Mouse (Mus musculus): Measurements from ENCODE around the gene Tbc1d5. TPM values are rescaled to one million over a fixed set of nuclear protein-coding genes. Genes with fewer than 3 reads are reported as not detected.
"Not testable (repeated sequence)": the region's sequence is repeated elsewhere in the genome, so short reads cannot be mapped to it uniquely, and the experiment has no call there.

The Tbc1d5 gene
- total RNA-seq, 2 experiments from 2014 or later, result 24.8 to 28.1 TPM

DNA sequence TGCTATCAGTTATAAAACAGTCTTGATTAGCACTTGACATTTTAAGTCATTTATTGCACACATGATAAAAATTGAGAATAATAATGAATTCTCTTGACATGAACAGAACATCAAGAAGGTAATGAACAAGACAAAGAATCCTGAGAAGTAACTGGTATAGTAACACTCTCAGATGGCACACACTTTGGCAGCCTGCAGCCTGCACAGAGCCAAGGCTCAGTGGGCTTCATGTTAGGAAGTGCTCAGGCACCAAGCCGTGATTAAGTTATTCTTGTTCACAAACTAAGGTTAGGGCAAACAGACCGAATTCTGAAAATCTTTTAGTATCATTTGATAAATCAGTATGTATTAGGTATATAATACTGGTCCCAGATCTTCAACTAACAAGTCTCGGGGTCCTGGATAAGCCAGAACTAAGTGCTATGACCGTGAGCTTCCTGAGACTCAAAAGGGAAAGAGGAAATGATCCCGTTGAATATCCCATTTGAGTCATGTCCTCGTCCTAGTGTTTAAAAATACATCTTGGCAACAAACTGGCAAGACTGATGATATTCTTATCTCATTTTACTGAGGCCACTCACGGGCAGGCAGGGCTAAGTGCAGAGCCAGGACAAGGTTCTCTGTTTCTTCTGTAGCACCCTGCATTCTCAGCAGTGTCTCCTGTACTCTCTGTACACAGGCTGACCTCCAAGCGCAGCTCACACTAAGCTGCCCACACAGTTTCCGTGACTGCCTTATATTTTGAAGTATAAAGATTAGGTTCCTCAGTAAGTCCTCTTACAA is 425.6 kb downstream of the Tbc1d5 start:
- DNase-seq (ENCODE audit: low spot score in 2 of 2), result no peak

GRCm38 (mm10) chr17:50752753-50753152 is 426.4 kb downstream of the Tbc1d5 start:
- DNase-seq (ENCODE audit: low spot score in 2 of 2), result no peak

DNA sequence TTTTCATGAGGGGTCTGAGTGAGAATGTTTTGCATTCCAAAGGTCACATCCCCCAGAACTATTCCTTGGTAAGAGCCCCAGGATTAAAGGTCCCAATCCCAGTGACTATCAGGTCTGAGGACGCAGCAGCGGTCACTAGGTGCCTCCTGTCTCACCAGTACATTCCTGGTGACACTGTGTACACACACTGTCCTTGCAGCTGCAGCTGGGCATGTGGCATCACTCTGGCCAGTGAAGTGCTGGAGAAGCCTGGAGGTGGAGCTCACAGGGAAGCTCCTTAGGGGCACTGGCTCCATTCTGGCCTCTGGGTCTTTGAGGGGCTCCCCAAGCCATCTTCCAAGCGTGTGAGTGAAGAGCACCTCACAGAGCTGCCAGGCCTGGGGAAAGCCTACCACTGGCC is 427.2 kb downstream of the Tbc1d5 start:
- no peak for DNase-seq (ENCODE audit: low spot score in 2 of 2)

GRCm38 (mm10) chr17:50750874-50751273 is 428.3 kb downstream of the Tbc1d5 start:
- no peak for DNase-seq (ENCODE audit: low spot score in 2 of 2)

DNA sequence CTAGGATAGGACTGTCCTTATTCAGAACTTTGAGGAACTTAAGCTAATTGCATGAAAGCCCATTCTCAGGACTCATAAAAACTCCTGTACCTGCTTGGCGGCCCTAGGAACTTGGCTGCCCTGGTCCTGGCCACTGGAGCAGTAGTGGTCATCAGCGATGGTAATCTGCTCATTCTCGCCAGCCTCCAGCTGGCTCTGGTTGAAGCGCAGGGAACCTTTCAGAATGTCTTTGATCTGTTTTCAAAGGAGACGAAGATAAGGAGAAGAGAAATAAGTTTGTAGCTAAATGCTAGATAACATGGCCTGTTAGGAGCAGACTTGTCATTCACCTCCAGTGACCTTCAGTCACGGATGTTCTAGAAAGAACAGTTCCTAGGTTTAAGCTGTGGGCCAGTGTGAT is 437.8 kb downstream of the Tbc1d5 start:
- no peak for DNase-seq (ENCODE audit: low spot score in 2 of 2)

DNA sequence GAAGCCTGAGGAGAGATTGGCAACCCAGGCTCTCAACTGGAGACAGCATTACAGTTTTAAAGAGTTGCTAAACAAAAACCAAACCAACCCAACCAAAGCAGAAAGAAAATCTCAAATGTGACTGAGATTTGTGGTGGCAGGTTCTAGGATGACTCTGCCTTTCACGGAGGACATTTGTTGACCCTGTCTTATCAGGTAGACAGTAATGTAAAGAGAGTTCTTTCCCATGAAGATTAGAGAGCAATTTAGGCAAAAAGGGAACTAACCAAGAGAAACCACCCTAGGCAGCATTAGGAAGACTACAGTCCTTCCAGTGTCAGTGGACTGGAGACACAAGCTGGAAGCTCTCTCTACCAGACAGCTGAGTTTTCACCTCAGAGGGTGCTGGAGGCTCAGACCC is 438.3 kb downstream of the Tbc1d5 start:
- no peak for DNase-seq (ENCODE audit: low spot score in 2 of 2)

GRCm38 (mm10) chr17:50738476-50738875 is 440.7 kb downstream of the Tbc1d5 start:
- no peak for DNase-seq (ENCODE audit: low spot score in 2 of 2)

- DNase-seq (ENCODE audit: low spot score in 2 of 2), result no peak
Measured at GRCm38 (mm10) chr17:50737068-50737467, 442.1 kb downstream of the Tbc1d5 start.

DNA sequence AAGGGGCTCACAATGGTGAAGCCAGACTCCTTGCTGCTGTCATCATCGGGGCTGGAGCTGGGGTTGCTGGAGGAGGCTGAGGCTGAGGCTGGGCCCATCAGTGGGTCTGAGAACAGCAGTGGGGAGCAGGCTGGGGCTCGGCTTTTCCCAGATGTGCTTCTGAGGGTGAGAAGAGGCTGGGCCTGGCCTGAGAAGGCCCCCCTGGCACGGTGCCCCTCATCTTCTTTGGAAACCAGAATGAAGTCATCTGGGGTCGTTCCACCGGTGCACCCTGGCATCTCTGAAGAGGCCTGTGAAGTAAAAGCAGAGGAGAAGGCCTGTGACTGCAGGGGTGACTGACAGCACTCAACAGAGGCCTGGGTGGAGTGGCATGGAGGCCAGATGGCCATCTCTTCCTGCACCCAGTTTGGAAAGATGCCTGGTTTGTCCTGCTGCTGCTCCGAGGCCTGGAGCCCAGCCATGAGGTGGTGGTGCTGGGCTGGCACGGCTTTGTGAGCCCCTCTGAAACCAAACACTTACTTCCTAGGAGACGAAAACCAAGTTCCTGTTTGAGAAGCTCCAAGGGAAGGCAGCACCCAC is 443.1 kb downstream of the Tbc1d5 start:
- no peak for DNase-seq (ENCODE audit: low spot score in 2 of 2)

DNA sequence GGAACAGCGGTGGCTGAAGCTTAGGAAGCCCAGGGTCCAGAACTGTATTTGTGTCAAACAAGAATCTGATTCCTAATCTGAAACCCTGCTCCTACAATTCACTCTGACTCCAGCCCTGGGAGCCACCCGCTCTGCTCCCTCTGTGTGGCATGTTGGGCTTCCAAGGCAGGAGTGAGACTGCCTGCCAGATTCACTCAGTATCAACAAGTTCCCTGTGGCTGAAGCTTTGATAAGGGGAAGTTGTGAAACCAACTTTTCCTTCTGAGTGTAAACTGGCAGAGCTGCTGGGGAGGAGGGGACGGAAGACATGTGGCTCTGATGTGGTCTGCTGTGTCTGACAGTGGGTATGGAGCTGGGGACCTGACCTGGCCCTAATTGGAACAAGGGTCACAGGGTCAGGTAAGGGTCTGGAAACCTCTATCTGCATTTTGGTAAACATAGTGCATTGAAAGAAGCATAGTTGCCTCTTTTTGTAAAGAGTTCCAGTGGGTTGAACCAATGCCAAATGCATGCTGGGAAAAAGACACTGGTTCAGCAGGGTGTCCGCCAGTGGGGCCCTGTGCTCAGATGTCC is 443.7 kb downstream of the Tbc1d5 start:
- no peak for DNase-seq (ENCODE audit: low spot score in 2 of 2)

GRCm38 (mm10) chr17:50734781-50735180 is 444.4 kb downstream of the Tbc1d5 start:
- DNase-seq (ENCODE audit: low spot score in 2 of 2), result no peak

- DNase-seq (ENCODE audit: low spot score in 2 of 2), result no peak
Measured at GRCm38 (mm10) chr17:50733390-50733789, 445.8 kb downstream of the Tbc1d5 start.

- DNase-seq (ENCODE audit: low spot score in 2 of 2), result no peak
Measured at GRCm38 (mm10) chr17:50731876-50732275, 447.3 kb downstream of the Tbc1d5 start.

DNA sequence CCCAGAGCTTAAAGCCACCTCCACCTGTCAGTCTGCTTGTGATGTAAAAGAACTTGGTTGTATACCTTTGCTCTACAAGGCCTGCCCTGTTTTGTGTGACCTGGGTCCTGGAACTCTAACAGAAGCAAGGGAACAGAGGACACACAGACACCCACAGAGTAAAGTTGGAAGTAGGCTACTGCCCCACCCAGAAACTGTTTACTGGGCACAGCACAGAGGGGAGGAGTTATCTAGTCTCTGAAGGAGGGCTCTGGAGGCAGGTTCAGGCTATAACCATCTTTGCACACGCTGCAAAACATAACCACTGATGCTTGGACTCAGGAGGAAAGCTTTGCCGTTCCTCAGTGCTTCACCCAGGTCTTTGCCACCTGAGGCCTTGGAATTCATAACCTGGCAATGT is 448.3 kb downstream of the Tbc1d5 start:
- no peak for DNase-seq (ENCODE audit: low spot score in 2 of 2)

- DNase-seq (ENCODE audit: low spot score in 2 of 2), result no peak
Measured at GRCm38 (mm10) chr17:50729577-50729976, 449.6 kb downstream of the Tbc1d5 start.

DNA sequence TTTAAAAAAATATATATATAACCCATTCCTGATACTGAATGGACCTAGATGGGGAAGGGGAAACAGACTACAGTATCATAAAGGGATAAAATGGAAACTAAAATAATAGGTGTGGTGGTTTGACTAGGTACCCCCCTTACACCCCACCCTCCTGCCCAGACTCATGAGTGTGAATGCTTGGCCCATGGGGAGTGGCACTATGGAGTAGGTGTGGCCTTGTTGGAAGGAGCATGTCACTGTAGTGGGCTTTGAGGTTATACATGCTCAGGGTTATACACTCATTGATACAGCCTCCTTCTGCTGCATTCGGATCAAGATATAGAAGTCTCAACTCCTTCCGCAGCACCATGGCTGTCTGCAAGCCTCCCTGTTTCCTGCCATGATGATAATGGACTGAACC is 450.1 kb downstream of the Tbc1d5 start:
- no peak for DNase-seq (ENCODE audit: low spot score in 2 of 2)

DNA sequence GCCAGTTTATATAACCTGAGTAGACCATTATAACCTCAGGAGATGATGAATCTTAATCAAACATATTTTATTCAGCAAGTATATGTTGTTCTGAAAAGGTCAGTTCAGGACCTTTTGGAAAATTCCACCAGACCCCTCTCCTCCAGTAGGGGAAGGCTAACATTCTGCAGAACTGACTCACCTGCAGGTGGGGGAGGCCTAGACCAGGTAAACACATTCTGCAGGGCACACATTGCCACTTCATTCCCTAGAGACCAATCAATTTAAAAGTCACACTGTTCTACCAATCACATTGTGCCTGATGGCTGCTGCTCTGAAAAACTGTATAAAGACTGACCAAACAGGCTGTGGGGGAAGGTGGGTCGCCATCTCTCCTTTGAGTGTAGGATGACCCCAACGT is 452.9 kb downstream of the Tbc1d5 start:
- DNase-seq (ENCODE audit: low spot score in 2 of 2), result no peak

DNA sequence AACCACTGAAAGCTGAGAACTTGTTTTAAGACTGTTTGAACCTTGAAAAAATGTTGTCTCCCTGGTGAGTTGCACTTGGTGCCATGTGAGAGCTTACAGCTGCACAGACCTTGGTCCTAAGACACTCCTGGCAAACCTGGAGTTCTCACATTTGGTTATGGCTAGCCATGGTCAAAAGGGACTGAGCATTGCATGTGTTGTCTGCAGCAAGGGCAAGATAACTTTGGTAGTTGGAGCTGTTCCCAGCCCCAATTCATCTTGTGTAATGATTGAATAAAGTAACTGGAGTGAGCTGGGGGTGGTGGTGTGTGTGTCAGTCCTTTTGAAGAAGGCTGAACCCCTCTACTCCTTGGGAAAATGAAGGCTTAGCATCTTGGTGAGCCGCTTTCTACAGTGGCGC is 454.8 kb downstream of the Tbc1d5 start:
- DNase-seq (ENCODE audit: low spot score in 2 of 2), result no peak

GRCm38 (mm10) chr17:50717586-50717985 is 461.6 kb downstream of the Tbc1d5 start:
- DNase-seq (ENCODE audit: low spot score in 2 of 2), result no peak

DNA sequence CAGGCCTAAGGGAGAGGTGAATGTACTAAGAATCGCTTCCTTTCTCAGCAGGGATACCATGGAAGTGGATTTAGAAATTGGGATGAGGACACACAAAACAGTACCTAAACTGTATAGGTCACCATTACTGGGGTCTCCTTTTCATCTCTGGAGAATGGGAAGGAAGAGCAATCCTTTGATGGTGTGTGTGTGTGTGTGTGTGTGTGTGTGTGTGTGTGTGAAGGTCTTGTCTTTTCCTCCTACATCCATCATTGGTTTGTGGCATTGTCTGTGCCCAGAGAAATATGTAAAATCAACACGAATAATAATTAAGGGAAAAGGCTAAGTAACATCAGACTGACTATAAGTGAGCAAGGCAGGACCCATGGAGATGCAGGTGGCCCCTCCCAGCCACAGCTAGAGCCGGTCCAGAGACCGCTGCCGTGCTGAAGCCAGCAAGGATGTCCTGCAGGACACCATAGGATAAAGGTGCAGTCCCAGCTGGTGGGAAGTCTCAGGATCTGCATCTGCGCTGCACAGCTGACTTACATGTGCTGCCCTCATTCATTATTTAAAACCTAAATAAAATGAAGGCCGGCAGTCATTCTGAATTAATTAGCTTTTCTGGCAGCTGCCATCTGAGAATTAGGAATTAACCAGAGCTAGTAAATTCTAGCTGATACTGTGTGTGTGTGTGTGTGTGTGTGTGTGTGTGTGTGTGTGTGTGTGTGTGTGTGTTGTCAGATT is 468.5 kb downstream of the Tbc1d5 start:
- no peak for DNase-seq (ENCODE audit: low spot score in 2 of 2)

DNA sequence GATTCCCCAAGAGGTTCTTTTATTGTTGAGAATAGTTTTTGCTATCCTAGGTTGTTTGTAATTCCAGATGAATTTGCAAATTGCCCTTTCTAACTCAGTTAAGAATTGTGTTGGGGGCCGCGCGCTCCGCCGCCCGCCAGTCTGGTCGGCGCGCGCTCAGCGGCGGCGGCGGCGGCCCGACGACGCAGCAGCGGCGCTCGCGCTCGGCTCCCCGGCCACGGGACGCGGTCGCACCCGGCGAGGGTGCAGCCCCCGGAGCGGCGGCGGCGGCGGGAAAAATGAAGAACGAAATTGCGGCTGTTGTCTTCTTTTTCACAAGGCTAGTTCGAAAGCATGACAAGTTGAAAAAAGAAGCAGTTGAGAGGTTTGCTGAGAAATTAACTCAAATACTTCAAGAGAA is 480.7 kb downstream of the Tbc1d5 start:
- not testable (repeated sequence) for DNase-seq (ENCODE audit: low spot score in 2 of 2)

GRCm38 (mm10) chr17:50688135-50688534 is 491.0 kb downstream of the Tbc1d5 start:
- no peak for DNase-seq (ENCODE audit: low spot score in 2 of 2)
